ENCODE assay signal across 7 mouse cellular contexts in genomic region chr9:58275115-58275774, GRCm38 (mm10). TPM values are rescaled to one million over a fixed set of nuclear protein-coding genes. Genes with fewer than 3 reads are reported as not detected.
DNase-seq lines count a peak whose midpoint lies in the region; ATAC-seq lines count a peak whose summit lies in the region.

No protein-coding gene starts in this region.

- peak; percentile 96 for DNase-seq in 3T3-L1 (ENCODE audit: low read depth, low spot score)
- peak; percentile 42 for DNase-seq in cerebellum, adult 9-11 months
- peak; percentile 54 to 74 for DNase-seq in heart, adult 9 months (ENCODE audit: low spot score in 2 of 2)
- DNase-seq in kidney, postnatal 10 days, result peak; percentile 76
- no peak for DNase-seq in layer of hippocampus, postnatal 14 days (ENCODE audit: low spot score in 2 of 2)

- peak; percentile 73 for ATAC-seq in CD4-positive, CD25-positive, alpha-beta regulatory T cell, adult 4 months
- peak; percentile 87 for ATAC-seq in megakaryocyte, adult 5-6 weeks (ENCODE audit: poor library complexity, severe bottlenecking)

RNA-seq across cellular contexts. Expression of gene Stoml1, which starts 22.3 kb away (rescaled TPM):
- polyA plus RNA-seq in CD4-positive, CD25-positive, alpha-beta regulatory T cell, adult 4 months (2017; shearing (Covaris generic)), result 10 to 100 TPM; 26.0 to 83.0 TPM
- total RNA-seq in megakaryocyte, adult 5-6 weeks (2015), result 5.8 and 6.1 TPM in 2 replicates
- total RNA-seq in megakaryocyte, adult 5-6 weeks (2017), result 9.4 and 11.9 TPM in 2 replicates
- 10 to 100 TPM; 78.5 to 79.8 TPM for total RNA-seq in layer of hippocampus, postnatal 14 days (2021)

RNA-seq across cellular contexts. Expression of gene Pml, which starts 25.7 kb away (rescaled TPM):
- polyA plus RNA-seq in CD4-positive, CD25-positive, alpha-beta regulatory T cell, adult 4 months (2017; shearing (Covaris generic)), result 10 to 100 TPM; 45.9 to 77.9 TPM
- 37.7 and 41.3 TPM in 2 replicates for total RNA-seq in megakaryocyte, adult 5-6 weeks (2015)
- 15.5 and 17.4 TPM in 2 replicates for total RNA-seq in megakaryocyte, adult 5-6 weeks (2017)
- total RNA-seq in layer of hippocampus, postnatal 14 days (2021), result 1 to 10 TPM; 8.5 to 9.8 TPM

RNA-seq across cellular contexts. Expression of gene Loxl1, which starts 37.7 kb away (rescaled TPM):
- not detected for polyA plus RNA-seq in CD4-positive, CD25-positive, alpha-beta regulatory T cell, adult 4 months (2017; shearing (Covaris generic))
- total RNA-seq in megakaryocyte, adult 5-6 weeks (2015), result 0.05 and 0.11 TPM in 2 replicates
- total RNA-seq in megakaryocyte, adult 5-6 weeks (2017), result not detected in 2 replicates
- total RNA-seq in layer of hippocampus, postnatal 14 days (2021), result 1 to 10 TPM; 3.6 to 6.2 TPM

Comparison
In these comparisons a context has a peak if more than half of its experiments do, and no peak if none do; other contexts are left out.
1. DNase-seq: peak in 3T3-L1 (single experiment), cerebellum, adult 9-11 months (single experiment), heart, adult 9 months (2 of 2) and kidney, postnatal 10 days (single experiment); none in layer of hippocampus, postnatal 14 days (0 of 2).
2. RNA of gene Stoml1, which starts 22.3 kb away (total RNA-seq): 78.5 to 79.8 TPM in layer of hippocampus, postnatal 14 days; 5.8 to 11.9 TPM in megakaryocyte, adult 5-6 weeks; every median in the first group is over 4 times any median in the second.
3. RNA of gene Loxl1, which starts 37.7 kb away (total RNA-seq): 3.6 to 6.2 TPM in layer of hippocampus, postnatal 14 days; 0.05 to 0.11 TPM in megakaryocyte, adult 5-6 weeks; every median in the first group is over 4 times any median in the second.